Mouse (Mus musculus) C2C12 (cell line): ENCODE measurements around the gene Pcnp. TPM values are rescaled to one million over a fixed set of nuclear protein-coding genes. Genes with fewer than 3 reads are reported as not detected.
"Not testable (repeated sequence)": the region's sequence is repeated elsewhere in the genome, so short reads cannot be mapped to it uniquely, and the experiment has no call there.

Experiments used
- H3K27me3 ChIP-seq: one replicate; pipeline ENCODE4 v1.6.1; 2011; ENCODE audit not compliant: control insufficient read depth, insufficient read depth, insufficient read length
- H3K36me3 ChIP-seq: one replicate; pipeline ENCODE4 v1.6.1; 2011; ENCODE audit not compliant: control insufficient read depth, insufficient read depth
- H3K4me3 ChIP-seq: one replicate; pipeline ENCODE4 v1.5.1; 2011; ENCODE audit warnings: mild to moderate bottlenecking, control low read depth; ENCODE audit not compliant: poor library complexity, insufficient read depth, severe bottlenecking
- H3K79me2 ChIP-seq: one replicate; pipeline ENCODE4 v1.6.1; 2011; ENCODE audit not compliant: control insufficient read depth, insufficient read depth
- H3K79me3 ChIP-seq: one replicate; pipeline ENCODE4 v1.6.1; 2011; ENCODE audit warnings: low read depth, control low read depth
- H3ac ChIP-seq: one replicate; pipeline ENCODE3; 2011; ENCODE audit warnings: low read depth; ENCODE audit not compliant: control insufficient read depth, insufficient read length
- CEBPB ChIP-seq: IDR thresholded peaks from one replicate; pipeline ENCODE4 v1.6.1; 2011; ENCODE audit warnings: low read depth, mild to moderate bottlenecking, control low read depth, moderate library complexity
- CTCF ChIP-seq: IDR thresholded peaks from one replicate; pipeline ENCODE4 v1.5.1; 2011; ENCODE audit not compliant: control insufficient read depth, insufficient read depth, insufficient read length
- FOSL1 ChIP-seq: IDR thresholded peaks from one replicate; pipeline ENCODE4 v1.8.0; 2011; ENCODE audit warnings: mild to moderate bottlenecking, low read length; ENCODE audit not compliant: poor library complexity, insufficient read depth, severe bottlenecking
- MAX ChIP-seq: IDR thresholded peaks from one replicate; pipeline ENCODE4 v1.6.1; 2011; ENCODE audit warnings: mild to moderate bottlenecking, control low read depth
- MYOD1 ChIP-seq: IDR thresholded peaks from one replicate; pipeline ENCODE4 v1.6.1; 2011; ENCODE audit warnings: low read depth; ENCODE audit not compliant: control insufficient read depth, insufficient read length
- MYOG ChIP-seq: IDR thresholded peaks from one replicate; pipeline ENCODE4 v1.6.1; 2011; ENCODE audit not compliant: control insufficient read depth, insufficient read length; ENCODE audit errors: extremely low read depth
- USF1 ChIP-seq: IDR thresholded peaks from one replicate; pipeline ENCODE4 v1.6.1; 2011; ENCODE audit warnings: low read depth, mild to moderate bottlenecking, control low read depth, moderate library complexity
- polyA plus RNA-seq: library from polyadenylated mRNA; unstranded; fragments of >200 nt; fragmentation: generic; extraction: Trizol; gene quantifications from one replicate; pipeline ENCODE4 v1.2.1, GENCODE M21; 2012; ENCODE audit warnings: missing spikeins

The Pcnp gene
- polyA plus RNA-seq, 1 experiment, result 41.2 TPM

DNA sequence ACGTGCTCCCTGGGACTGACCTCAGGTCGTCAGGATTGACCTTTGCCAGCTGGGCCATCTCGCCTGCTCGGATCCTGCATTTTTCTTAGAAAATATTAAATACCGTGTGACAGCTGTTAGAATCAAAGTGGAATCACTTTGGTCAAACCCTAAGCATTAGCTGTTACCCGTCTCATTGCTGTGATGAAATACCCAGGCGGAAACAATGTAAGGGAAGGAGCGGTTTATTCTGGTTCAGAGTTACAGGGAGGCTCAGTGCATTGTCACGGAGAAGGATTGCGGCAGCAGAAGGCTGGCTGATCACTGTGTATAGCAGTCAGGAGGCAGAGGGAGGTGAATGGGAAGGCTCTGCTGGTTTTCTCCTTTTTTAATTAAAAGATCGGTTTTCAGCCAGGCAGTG, 33.4 kb upstream of the Pcnp start:
- no peak for TF ChIP-seq FOSL1
- TF ChIP-seq MYOD1, result no peak
- TF ChIP-seq USF1, result no peak
- no peak for TF ChIP-seq MYOG
- no peak for TF ChIP-seq MAX
- TF ChIP-seq CTCF, result no peak
- no peak for TF ChIP-seq CEBPB
- Histone ChIP-seq H3K36me3 (no peaks in the 10 kb centered on the region), H3ac (no peak overlapping the region), H3K4me3 (no peak overlapping the region), H3K79me3 (no peaks in the 10 kb centered on the region), H3K79me2 (no peaks in the 10 kb centered on the region), H3K27me3 (peaks cover 4% of the 10 kb centered on the region)

DNA sequence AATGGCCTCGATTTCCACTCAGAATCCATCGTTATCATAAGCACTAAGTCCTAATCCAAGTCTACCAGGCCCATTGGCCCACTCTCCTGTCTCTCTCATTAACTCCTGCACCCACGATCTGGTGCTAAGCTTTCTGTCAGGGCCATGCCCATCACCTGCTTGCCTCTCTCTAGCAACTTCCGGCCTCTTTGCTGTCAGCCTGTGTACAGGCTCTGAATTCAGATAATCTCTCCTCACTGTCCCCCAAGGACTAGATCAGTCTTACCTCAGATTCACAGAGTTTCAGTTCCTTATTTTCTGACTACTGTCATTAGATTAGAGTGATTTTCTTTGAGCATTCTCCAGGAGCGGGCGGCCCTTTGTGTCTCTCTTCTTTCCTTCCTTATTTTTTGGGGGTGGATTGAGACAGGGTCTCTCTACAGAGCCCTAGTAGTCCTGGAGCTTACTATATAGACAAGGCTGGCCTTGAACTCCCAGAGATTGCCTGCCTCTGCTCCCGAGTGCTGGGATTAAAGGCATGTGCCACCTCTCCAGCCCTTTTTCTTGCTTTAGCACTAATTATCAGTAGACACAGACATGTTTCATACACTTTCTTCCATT, 32.6 kb upstream of the Pcnp start:
- no peak for TF ChIP-seq FOSL1
- TF ChIP-seq USF1, result no peak
- no peak for TF ChIP-seq MAX
- TF ChIP-seq CEBPB, result no peak
- TF ChIP-seq MYOG, result no peak
- no peak for TF ChIP-seq CTCF
- peaks cover 8% of the 10 kb centered on the region for H3K27me3 ChIP-seq
- H3K4me3 ChIP-seq, result no peak overlapping the region
- no peaks in the 10 kb centered on the region for H3K79me3 ChIP-seq
- H3K36me3 ChIP-seq, result no peaks in the 10 kb centered on the region
- H3K79me2 ChIP-seq, result no peaks in the 10 kb centered on the region
- H3ac ChIP-seq, result no peak overlapping the region

DNA sequence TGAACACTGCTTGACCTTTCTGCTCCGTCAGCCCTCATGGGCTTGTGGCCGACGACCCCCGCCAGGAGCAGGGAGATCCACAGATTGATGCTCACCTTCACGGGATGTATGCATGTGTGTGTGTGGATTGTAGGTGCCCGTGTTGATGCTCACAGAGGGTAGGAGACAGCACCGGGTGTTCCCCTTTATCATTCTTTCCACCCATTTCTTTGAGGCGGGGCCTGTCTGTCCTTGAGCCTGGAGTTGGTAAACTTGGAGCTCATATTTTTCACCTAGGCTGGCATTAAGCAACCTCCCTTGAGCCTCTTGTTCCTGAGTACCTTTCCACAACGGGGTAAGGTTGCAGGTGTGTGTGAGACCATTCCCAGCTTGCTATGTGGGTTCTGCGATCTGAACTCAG, 28.6 kb upstream of the Pcnp start:
- H3K79me2 ChIP-seq, result no peaks in the 10 kb centered on the region
- no peak overlapping the region for H3ac ChIP-seq
- H3K4me3 ChIP-seq, result no peak overlapping the region
- H3K27me3 ChIP-seq, result peaks cover 8% of the 10 kb centered on the region
- no peaks in the 10 kb centered on the region for H3K36me3 ChIP-seq
- H3K79me3 ChIP-seq, result no peaks in the 10 kb centered on the region
- TF ChIP-seq CTCF, result no peak
- TF ChIP-seq MAX, result no peak
- no peak for TF ChIP-seq FOSL1
- TF ChIP-seq CEBPB, result no peak
- TF ChIP-seq MYOD1, result no peak
- no peak for TF ChIP-seq MYOG
- no peak for TF ChIP-seq USF1

DNA sequence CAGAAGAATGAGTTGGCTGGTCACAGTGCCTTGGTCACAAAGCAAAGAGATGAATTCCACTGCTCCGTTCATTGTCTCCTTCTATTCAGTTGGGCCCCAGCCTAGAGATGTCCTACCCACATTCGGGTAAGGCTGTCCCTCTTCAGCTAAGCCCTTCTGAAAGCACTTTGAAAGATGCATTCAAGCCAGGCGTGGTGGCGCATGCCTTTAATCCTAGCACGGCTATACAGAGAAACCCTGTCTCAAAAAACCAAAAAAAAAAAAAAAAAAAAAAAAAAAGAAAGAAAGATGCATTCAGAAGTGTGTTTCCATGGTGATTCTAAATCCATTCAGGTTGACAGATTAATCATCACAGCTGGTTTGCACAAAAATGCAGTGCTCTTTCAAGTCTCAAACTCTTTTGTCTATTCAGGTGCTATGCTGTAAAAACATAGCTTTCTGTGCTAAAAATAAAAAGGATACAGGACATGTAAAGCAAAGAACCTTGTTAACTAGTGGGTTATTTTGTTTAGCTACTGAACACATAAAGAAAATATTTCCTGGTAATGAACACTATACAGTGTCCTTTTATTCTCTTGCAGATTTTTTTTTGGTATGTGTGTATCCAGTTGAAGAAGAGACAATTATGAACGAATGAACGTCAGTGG, 27.5 kb upstream of the Pcnp start:
- TF ChIP-seq CTCF (no peak), CEBPB (no peak), MAX (no peak), MYOG (no peak), USF1 (no peak), FOSL1 (no peak), MYOD1 (no peak)
- Histone ChIP-seq H3K79me2 (no peaks in the 10 kb centered on the region), H3K79me3 (no peaks in the 10 kb centered on the region), H3ac (no peak overlapping the region), H3K27me3 (peaks cover 8% of the 10 kb centered on the region), H3K4me3 (no peak overlapping the region), H3K36me3 (no peaks in the 10 kb centered on the region)

DNA sequence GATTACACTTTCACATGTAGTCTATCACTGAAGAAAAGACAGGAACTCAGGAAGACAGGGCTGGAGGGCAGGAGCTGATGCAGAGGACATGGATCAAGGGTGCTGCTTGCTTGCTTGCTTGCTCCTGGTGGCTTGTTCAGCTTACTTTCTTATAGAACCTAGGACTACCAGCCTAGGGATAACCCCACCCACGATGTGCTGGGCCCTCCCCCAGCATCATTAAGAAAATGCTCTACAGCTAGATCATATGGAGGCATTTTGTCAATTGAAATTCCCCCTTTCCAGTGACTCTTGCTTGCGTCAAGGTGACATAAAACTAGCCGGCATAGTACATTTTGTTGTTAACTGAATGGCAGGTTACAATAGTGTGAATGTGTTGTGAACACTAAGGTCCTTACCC, 26.4 kb upstream of the Pcnp start:
- peaks cover 8% of the 10 kb centered on the region for H3K27me3 ChIP-seq
- H3K79me2 ChIP-seq, result no peaks in the 10 kb centered on the region
- H3K79me3 ChIP-seq, result no peaks in the 10 kb centered on the region
- no peak overlapping the region for H3ac ChIP-seq
- no peaks in the 10 kb centered on the region for H3K36me3 ChIP-seq
- no peak for TF ChIP-seq USF1
- TF ChIP-seq FOSL1, result no peak
- no peak for TF ChIP-seq CEBPB
- TF ChIP-seq MAX, result no peak
- TF ChIP-seq CTCF, result no peak
- H3K4me3 ChIP-seq, result no peak overlapping the region

DNA sequence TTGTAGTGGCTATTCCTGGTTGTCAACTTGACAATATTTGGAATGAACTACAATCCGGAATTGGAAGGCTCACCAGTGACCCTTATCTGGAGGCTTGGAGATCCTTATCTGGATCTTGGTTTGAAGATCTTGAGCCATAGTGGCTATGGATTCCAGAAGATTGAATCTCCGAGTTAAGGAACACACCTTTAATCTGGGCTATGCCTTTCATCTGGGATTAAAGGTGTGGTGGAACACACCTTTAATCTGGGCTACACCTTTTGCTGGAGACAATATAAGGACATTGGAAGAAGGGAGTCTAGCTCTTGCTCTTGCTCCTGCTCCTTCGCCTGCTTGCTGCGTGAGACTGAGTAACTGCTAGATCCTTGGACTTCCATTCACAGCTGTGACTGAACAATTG, 18.5 kb upstream of the Pcnp start, which contains the start of gene Senp7:
Senp7 (plus strand) TSS at position 301 of the 400 bp plus-strand sequence.
- not testable (repeated sequence) for H3ac ChIP-seq, H3K36me3 ChIP-seq, H3K79me2 ChIP-seq, H3K4me3 ChIP-seq, H3K27me3 ChIP-seq, H3K79me3 ChIP-seq
